Mouse (Mus musculus): ENCODE measurements at regions not wholly inside any gene's neighbourhood (a gene's known extent, or its start where the extent isn't known, plus 50 kb on each side); places are given as distances from the start of the nearest gene placed in this dataset.
"Not testable (repeated sequence)": the region's sequence is repeated elsewhere in the genome, so short reads cannot be mapped to it uniquely, and the experiment has no call there.

DNA sequence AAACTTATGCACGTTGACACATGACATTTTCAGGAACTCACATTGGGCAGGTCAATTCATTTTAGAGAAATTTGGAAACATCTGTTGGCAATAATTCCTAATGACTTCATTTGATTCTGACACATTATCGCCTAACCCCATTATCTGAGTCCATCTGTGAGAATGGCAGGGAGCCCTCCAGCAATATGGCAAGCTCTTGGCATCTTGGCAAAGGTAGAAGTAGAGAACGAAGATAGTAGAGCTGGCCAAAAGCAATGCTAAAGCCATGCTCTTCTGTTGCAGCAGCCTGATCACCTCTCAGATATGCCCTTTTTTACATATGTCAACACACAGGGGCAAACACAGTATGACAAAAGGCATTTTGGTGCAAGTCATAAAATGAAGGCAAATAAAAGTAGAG, 536.4 kb upstream of the Ins1 start:
- no peak for DNase-seq (ENCODE audit: low read depth, low spot score)

- peak; percentile 29 for DNase-seq (ENCODE audit: low read depth, low spot score)
Measured at GRCm38 (mm10) chr19:51740071-51740470, 524.0 kb upstream of the Ins1 start.

GRCm38 (mm10) chr19:51741026-51741425, 523.1 kb upstream of the Ins1 start:
- no peak for DNase-seq (ENCODE audit: low read depth, low spot score)

GRCm38 (mm10) chr19:51742211-51742610, 521.9 kb upstream of the Ins1 start:
- not testable (repeated sequence) for DNase-seq (ENCODE audit: low read depth, low spot score)

- no peak for DNase-seq (ENCODE audit: low read depth, low spot score)
Measured at GRCm38 (mm10) chr19:51773819-51774579, 490.1 kb upstream of the Ins1 start.
